Mouse (Mus musculus) liver, adult 2 months (tissue): Measurements from ENCODE around the gene Gm17334.

Experiments
- CTCF ChIP-seq: fragments of 200-500 bp; IDR thresholded peaks from 2 replicates; pipeline ENCODE4 v1.5.1; 2011; ENCODE audit warnings: low read depth, low read length, control low read depth
- POLR2A ChIP-seq: fragments of 200-500 bp; IDR thresholded peaks from 2 replicates; pipeline ENCODE4 v1.6.1; 2011; ENCODE audit warnings: low read length, control low read depth; ENCODE audit not compliant: insufficient read depth; ENCODE audit errors: extremely low read depth

DNA sequence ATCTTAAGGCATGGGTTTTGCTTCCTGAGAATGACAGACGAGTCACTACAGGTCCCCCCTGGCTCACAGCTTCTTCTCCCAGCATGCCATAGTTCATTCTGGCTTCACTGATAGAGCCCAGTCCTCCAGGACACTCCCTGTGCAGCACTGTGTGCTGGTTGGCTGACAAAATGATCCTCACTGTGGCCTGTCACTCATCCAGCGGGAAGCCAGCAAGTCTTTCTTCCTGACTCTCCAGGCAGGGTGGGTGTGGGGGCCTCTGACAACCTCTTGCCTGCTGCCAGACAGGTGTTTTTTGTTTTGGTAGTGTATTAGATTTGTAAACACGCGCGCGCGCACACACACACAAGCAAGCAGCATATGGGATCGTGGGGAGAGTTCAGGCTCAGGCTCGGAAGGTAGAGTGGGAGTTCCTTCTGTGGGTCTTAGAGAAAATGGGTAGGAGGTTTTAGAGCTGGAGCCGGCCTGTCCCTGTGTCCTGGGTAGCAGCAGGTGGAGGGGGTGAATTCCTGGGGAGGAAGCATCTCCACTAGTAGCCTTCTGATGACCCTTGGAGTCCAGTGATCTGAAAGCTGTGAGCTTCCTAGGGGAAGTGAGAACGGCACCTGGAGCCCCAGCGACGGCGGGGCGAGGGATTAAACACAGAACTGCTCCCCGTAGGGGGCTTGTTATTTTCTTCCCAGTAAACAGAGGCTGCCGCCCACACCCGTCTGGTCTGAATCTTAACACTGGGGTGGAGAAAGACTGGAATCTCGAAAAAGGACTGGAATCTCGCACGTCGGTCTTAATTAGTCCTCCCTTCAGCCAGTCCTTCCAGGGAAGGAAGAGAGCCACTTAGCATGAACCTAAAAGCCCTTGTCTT, 13.2 kb downstream of the Gm17334 start:
- TF ChIP-seq POLR2A (no peak), CTCF (no peak)
